Mouse (Mus musculus): ENCODE measurements around the gene Eva1a.

DNA sequence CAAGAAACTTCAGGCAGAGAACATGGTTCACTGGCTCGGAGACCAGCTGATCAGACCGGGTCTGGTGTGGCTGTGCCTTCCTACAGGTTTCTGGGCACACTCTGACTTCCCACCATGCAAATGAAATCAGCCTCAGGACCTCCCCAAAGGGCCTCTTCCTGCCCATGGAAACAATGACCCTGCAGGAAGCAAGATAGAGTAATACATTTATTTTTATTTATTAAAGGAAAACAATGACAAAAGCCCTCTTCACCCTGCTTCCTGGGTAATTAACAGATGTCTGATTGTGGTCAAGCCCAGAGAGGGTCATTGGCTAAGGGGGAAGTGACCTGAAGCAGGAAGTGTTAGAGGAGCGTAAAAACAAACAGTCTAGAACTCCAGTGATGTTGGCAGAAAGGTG lies 43.4 kb downstream of the Eva1a start:
- no peak for TF ChIP-seq POLR2A (IDR thresholded peaks at IDR 0.05; ENCODE audit: control insufficient read depth, low read depth, low read length)
- TF ChIP-seq CTCF (IDR thresholded peaks at IDR 0.05; ENCODE audit: control insufficient read depth, insufficient read depth, insufficient replicate concordance, low read depth, low read length) = no peak

All from testis, adult 2 months (tissue).